Mouse (Mus musculus) liver, embryonic 15.5 days (tissue): ENCODE data around the gene Camkmt. TPM values are rescaled to one million over a fixed set of nuclear protein-coding genes. Genes with fewer than 3 reads are reported as not detected.

Experiments
- ATAC-seq: fragments of 200-750 bp; cut with Nextera tagmentation; 2 replicates; pipeline ENCODE4 v1.8.0; 2017; ENCODE audit warnings: moderate number of reproducible peaks, mild to moderate bottlenecking, moderate library complexity; ENCODE audit not compliant: insufficient read depth
- H3K27ac ChIP-seq: fragments of 300-500 bp; sonication (generic); replicated peaks from 2 replicates; pipeline ENCODE4 v1.5.1; 2015; ENCODE audit warnings: mild to moderate bottlenecking, inconsistent platforms
- H3K27me3 ChIP-seq: fragments of 300-500 bp; sonication (generic); 2 replicates; pipeline ENCODE4 v1.6.1; 2015; ENCODE audit warnings: mild to moderate bottlenecking, inconsistent platforms
- H3K36me3 ChIP-seq: fragments of 300-500 bp; sonication (generic); replicated peaks from 2 replicates; pipeline ENCODE4 v1.6.1; 2015; ENCODE audit warnings: moderate library complexity, mild to moderate bottlenecking, inconsistent platforms
- H3K4me1 ChIP-seq: fragments of 300-500 bp; sonication (generic); replicated peaks from 2 replicates; pipeline ENCODE4 v1.6.1; 2015; ENCODE audit warnings: inconsistent platforms
- H3K4me2 ChIP-seq: fragments of 300-500 bp; sonication (generic); 2 replicates; pipeline ENCODE4 v1.6.1; 2015; ENCODE audit warnings: moderate library complexity, mild to moderate bottlenecking, inconsistent platforms
- H3K4me3 ChIP-seq: fragments of 300-500 bp; sonication (generic); replicated peaks from 2 replicates; pipeline ENCODE4 v1.5.1; 2015; ENCODE audit warnings: mild to moderate bottlenecking, inconsistent platforms
- H3K9ac ChIP-seq: fragments of 300-500 bp; sonication (generic); 2 replicates; pipeline ENCODE4 v1.6.1; 2015; ENCODE audit warnings: moderate library complexity, mild to moderate bottlenecking, inconsistent platforms
- H3K9me3 ChIP-seq: fragments of 300-500 bp; sonication (generic); replicated peaks from 2 replicates; pipeline ENCODE4 v1.6.1; 2016; ENCODE audit warnings: inconsistent platforms
- WGBS: fragments of 180-500 bp; shearing (Covaris S2); methylation state at CpG from one replicate; pipeline ENCODE4 v1.1.7; 2015; ENCODE audit warnings: mixed read lengths; ENCODE audit not compliant: insufficient replicate concordance; 5-methylcytosine and 5-hydroxymethylcytosine counted together
- polyA plus RNA-seq: library from polyadenylated mRNA; unstranded; fragments of >200 nt; fragmentation: Nextera tagmentation; extraction: Ambion mirVana; gene quantifications from 2 replicates; pipeline ENCODE4 v1.2.1, GENCODE M21; 2015

The Camkmt gene
- polyA plus RNA-seq, 1 experiment from 2014 or later = 2.7 TPM

DNA sequence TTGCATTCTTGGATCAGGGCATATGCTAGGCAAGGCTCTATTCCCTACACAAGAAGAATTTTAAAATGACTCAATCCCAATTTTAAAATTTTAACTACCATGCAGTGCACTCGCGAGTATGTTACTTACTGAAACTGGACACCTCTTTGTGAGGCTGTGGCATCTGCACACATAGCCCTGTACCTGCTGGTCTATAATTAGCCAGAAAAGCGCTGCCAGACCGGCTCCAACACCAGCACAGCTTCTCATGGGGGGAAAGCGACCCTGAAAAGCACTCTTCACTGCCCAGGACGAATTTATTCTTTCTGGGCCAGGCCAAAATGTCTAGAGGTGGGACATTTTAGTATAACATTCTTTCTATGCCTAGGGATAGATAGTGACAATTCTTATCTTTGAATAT lies 19.7 kb upstream of the Camkmt start:
- WGBS = 75% methylated on average over 6 of the region's 6 CpGs
- Histone ChIP-seq H3K27me3 (no peaks in the 10 kb centered on the region), H3K9ac (no peak overlapping the region), H3K4me3 (no peak overlapping the region), H3K9me3 (no peaks in the 10 kb centered on the region), H3K4me1 (no peaks in the 10 kb centered on the region), H3K36me3 (peaks cover 26% of the 10 kb centered on the region), H3K27ac (no peak overlapping the region), H3K4me2 (no peak overlapping the region)
- ATAC-seq = no peak

DNA sequence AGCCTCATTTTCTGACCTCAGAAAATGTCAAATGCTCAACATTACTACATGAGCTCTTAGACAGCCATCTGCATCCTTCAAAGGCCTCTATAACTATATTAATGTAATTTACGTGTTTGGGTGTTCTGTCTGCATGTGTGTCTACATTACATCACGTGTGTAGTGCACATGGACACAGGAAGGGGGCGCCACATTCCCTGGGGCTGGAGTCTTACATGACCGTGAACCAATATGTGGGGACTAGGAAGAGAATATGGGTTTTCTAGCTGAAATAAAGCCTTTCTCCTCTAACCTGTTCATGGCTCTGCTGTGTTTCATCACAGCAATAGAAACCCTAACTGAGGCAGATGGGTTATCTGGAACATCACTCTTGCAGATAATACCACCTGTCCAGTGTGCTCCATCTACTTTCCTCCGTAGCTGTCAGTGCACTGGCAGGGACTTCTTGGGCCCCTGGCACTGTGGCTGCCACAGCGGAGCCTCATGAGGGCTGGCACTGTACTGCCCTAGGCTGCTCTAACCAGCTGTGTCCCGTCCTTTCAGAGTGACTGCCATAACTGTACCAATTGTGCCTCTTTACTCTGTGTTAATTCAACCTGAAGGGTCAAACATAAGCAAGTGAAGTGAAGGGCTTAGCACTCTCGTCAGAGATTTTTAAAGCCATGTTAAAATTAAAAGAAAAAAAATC lies 19.1 kb upstream of the Camkmt start:
- Histone ChIP-seq H3K27me3 (no peaks in the 10 kb centered on the region), H3K4me1 (no peaks in the 10 kb centered on the region), H3K9ac (no peak overlapping the region), H3K27ac (no peak overlapping the region), H3K36me3 (peaks cover 26% of the 10 kb centered on the region), H3K4me2 (no peak overlapping the region), H3K9me3 (no peaks in the 10 kb centered on the region), H3K4me3 (no peak overlapping the region)
- WGBS = 74% methylated on average over 8 of the region's 8 CpGs
- no peak for ATAC-seq

GRCm38 (mm10) chr17:85072383-85072782 lies 18.0 kb upstream of the Camkmt start:
- Histone ChIP-seq H3K4me2 (no peak overlapping the region), H3K27me3 (no peaks in the 10 kb centered on the region), H3K4me3 (no peak overlapping the region), H3K27ac (no peak overlapping the region), H3K9me3 (no peaks in the 10 kb centered on the region), H3K9ac (no peak overlapping the region), H3K4me1 (no peaks in the 10 kb centered on the region), H3K36me3 (peaks cover 23% of the 10 kb centered on the region)
- 79% methylated on average over 11 of the region's 11 CpGs for WGBS
- no peak for ATAC-seq

DNA sequence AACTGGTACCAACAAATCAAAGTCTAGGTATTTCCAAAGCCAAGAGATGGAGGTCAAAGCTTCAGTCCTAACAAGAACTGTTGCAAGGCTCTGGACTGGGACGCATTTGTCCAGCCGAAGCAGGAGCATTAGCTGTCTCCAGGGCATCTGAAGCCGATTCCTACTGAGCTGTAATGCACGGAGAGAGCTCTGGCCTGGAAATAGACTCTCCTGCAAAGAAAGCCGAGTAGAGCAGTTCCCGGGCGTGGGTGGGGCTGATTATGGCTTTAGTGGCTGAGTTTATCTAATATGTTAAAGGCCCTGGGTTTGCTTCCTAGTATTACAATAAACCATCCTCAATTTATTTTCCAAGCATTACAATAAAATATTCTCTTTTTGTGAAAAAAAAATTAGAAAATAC lies 17.1 kb upstream of the Camkmt start:
- no peak overlapping the region for H3K9ac ChIP-seq
- H3K4me1 ChIP-seq = no peaks in the 10 kb centered on the region
- no peak overlapping the region for H3K27ac ChIP-seq
- no peak overlapping the region for H3K4me2 ChIP-seq
- no peak for ATAC-seq
- 70% methylated on average over 7 of the region's 7 CpGs for WGBS
- H3K27me3 ChIP-seq = no peaks in the 10 kb centered on the region
- no peaks in the 10 kb centered on the region for H3K9me3 ChIP-seq
- H3K36me3 ChIP-seq = peaks cover 27% of the 10 kb centered on the region
- H3K4me3 ChIP-seq = no peak overlapping the region

DNA sequence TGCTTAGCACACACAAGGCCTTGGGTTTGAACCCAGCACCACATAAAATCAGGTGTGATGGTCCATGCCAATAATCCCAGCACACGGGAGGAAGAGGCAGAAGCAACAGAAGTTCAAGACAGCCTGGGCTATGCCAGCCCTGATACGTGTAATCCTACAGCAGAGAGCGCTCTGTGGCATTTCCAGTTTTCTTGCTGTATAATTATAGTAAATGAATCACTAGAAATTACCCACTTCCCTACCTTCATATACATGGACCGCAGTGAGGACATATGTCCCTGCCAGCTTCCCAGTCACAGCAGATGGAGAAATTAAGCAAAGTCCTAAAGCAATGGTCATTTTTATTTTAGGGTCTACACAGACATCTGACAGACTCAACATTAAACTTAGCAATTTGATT lies 16.3 kb upstream of the Camkmt start:
- peaks cover 29% of the 10 kb centered on the region for H3K36me3 ChIP-seq
- H3K4me2 ChIP-seq = no peak overlapping the region
- H3K9ac ChIP-seq = no peak overlapping the region
- no peak overlapping the region for H3K4me3 ChIP-seq
- no peak overlapping the region for H3K27ac ChIP-seq
- WGBS = 80% methylated on average over 4 of the region's 4 CpGs
- no peak for ATAC-seq
- no peaks in the 10 kb centered on the region for H3K9me3 ChIP-seq
- no peaks in the 10 kb centered on the region for H3K27me3 ChIP-seq
- H3K4me1 ChIP-seq = no peaks in the 10 kb centered on the region

DNA sequence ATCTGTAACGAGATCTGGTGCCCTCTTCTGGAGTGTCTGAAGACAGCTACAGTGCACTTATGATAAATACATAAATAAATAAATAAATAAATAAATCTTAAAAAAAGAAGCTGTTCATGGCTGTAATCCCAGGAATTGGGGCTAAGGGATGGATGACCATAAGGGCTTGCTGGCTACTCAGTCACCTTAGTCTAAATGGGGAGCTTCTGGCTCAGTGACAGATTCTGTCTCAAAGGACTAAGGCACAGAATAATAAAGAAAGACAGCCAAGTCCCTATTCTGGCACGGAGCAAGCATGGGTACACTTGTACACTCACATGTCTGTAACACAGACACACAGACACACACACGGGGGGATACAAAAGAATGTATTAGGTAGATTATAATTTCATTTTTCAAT lies 11.1 kb upstream of the Camkmt start:
- Histone ChIP-seq H3K27ac (no peak overlapping the region), H3K4me2 (no peak overlapping the region), H3K36me3 (peaks cover 15% of the 10 kb centered on the region; the same call in 1 of the 2 replicates), H3K9me3 (no peaks in the 10 kb centered on the region), H3K9ac (no peak overlapping the region), H3K27me3 (no peaks in the 10 kb centered on the region), H3K4me1 (no peaks in the 10 kb centered on the region), H3K4me3 (no peak overlapping the region)
- WGBS = 78% methylated on average over 3 of the region's 3 CpGs
- no peak for ATAC-seq

DNA sequence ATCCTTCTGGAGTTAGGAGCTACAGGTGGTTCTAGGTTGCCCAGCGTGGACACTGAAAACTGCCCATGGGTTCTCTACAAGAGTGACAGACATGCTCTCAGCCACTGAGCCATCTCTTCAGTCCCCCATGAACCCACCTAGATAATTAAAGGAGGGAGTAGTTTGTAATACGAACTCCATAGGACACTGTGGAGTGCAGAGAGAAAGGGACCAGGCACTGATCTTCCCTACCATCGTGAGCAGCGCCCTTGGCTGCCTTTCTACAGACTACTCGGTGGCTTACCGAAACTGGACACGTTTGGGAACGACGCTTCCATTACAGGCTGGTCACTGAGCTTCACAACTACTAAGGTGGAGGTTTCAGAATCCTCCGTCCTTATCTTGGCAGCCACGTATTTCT lies 9.6 kb upstream of the Camkmt start:
- Histone ChIP-seq H3K4me3 (no peak overlapping the region), H3K27me3 (no peaks in the 10 kb centered on the region), H3K9ac (no peak overlapping the region), H3K4me2 (no peak overlapping the region), H3K27ac (no peak overlapping the region), H3K36me3 (peaks cover 14% of the 10 kb centered on the region; the same call in 1 of the 2 replicates), H3K4me1 (no peaks in the 10 kb centered on the region), H3K9me3 (no peaks in the 10 kb centered on the region)
- no peak for ATAC-seq
- WGBS = 76% methylated on average over 11 of the region's 11 CpGs

DNA sequence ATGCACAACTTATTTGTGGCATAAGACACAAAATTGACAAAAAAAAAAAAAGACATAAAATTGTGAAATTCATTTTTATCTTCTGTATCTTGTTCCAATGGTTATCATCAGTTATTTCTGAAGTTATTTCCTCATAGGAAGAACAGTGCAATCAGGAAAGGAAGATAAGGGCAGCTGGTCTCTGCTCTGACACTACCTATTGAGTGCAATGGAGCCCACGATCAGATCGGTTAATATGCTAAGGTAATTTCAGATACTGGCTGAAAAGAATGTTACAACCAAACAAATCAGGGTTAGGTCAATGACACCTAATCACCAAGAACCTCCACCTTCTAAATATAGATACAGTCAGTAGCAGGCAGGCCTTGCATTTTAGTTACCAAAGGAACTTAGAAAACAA lies 5.0 kb upstream of the Camkmt start:
- WGBS = 37% methylated on average over 2 of the region's 2 CpGs

GRCm38 (mm10) chr17:85086501-85086900 lies 3.9 kb upstream of the Camkmt start:
- Histone ChIP-seq H3K4me1 (peaks cover 17% of the 10 kb centered on the region), H3K36me3 (0 out of 2 replicates have a peak, but pooled peaks cover 2% of the 10 kb centered on the region), H3K9ac (no peak overlapping the region), H3K27me3 (no peaks in the 10 kb centered on the region), H3K9me3 (no peaks in the 10 kb centered on the region), H3K4me2 (no peak overlapping the region), H3K27ac (no peak overlapping the region), H3K4me3 (no peak overlapping the region)
- ATAC-seq = no peak
- WGBS = 64% methylated on average over 1 of the region's 1 CpGs

More for the DNA sequence above, 5.0 kb upstream of the Camkmt start:
- Histone ChIP-seq H3K4me3 (no peak overlapping the region), H3K27ac (no peak overlapping the region), H3K27me3 (no peaks in the 10 kb centered on the region), H3K4me1 (peaks cover 11% of the 10 kb centered on the region), H3K9ac (no peak overlapping the region), H3K4me2 (no peak overlapping the region), H3K9me3 (no peaks in the 10 kb centered on the region), H3K36me3 (0 out of 2 replicates have a peak, but pooled peaks cover 2% of the 10 kb centered on the region)
- ATAC-seq = no peak

GRCm38 (mm10) chr17:85087591-85087990 lies 2.8 kb upstream of the Camkmt start:
- 68% methylated on average over 5 of the region's 5 CpGs for WGBS
- no peaks in the 10 kb centered on the region for H3K27me3 ChIP-seq
- 0 out of 2 replicates have a peak, but pooled peaks cover 2% of the 10 kb centered on the region for H3K36me3 ChIP-seq
- H3K4me2 ChIP-seq = no peak overlapping the region
- peaks cover 21% of the 10 kb centered on the region for H3K4me1 ChIP-seq
- no peak for ATAC-seq
- H3K9ac ChIP-seq = no peak overlapping the region
- H3K9me3 ChIP-seq = no peaks in the 10 kb centered on the region
- no peak overlapping the region for H3K27ac ChIP-seq
- no peak overlapping the region for H3K4me3 ChIP-seq

DNA sequence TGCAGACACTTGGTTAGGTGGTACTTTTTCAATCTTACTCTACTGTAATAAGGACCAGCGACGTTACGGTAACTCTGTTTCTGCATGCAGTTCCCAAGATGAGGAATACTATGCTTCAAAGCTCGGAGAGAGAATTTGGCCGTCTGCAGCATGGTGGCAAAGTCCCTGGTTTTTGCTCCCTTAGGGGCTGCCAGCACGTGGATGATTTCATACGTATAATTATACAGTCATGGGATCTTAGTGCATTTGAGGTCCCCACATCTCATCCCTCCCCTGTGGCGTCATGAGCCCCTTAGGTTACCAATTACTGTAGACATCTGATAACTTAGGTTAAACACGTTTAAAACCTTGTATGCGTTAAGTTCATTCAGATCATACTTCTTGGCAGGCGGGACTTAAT lies 2.0 kb upstream of the Camkmt start:
- no peak overlapping the region for H3K4me3 ChIP-seq
- H3K9me3 ChIP-seq = no peaks in the 10 kb centered on the region
- no peaks in the 10 kb centered on the region for H3K27me3 ChIP-seq
- 80% methylated on average over 11 of the region's 11 CpGs for WGBS
- H3K36me3 ChIP-seq = 0 out of 2 replicates have a peak, but pooled peaks cover 2% of the 10 kb centered on the region
- H3K4me2 ChIP-seq = no peak overlapping the region
- no peak overlapping the region for H3K27ac ChIP-seq
- ATAC-seq = no peak
- no peak overlapping the region for H3K9ac ChIP-seq
- peaks cover 21% of the 10 kb centered on the region for H3K4me1 ChIP-seq

GRCm38 (mm10) chr17:85089011-85089410 lies 1.3 kb upstream of the Camkmt start:
- Histone ChIP-seq H3K27ac (no peak overlapping the region), H3K27me3 (no peaks in the 10 kb centered on the region), H3K36me3 (0 out of 2 replicates have a peak, but pooled peaks cover 2% of the 10 kb centered on the region), H3K4me3 (peak overlapping the region; percentile 84; the same call in 1 of the 2 replicates), H3K9me3 (no peaks in the 10 kb centered on the region), H3K9ac (no peak overlapping the region), H3K4me2 (peak overlapping the region; percentile 89), H3K4me1 (peaks cover 21% of the 10 kb centered on the region)
- 57% methylated on average over 6 of the region's 6 CpGs for WGBS
- no peak for ATAC-seq
